Mouse (Mus musculus): Measurements from ENCODE around the gene Zfp36l1.

The Zfp36l1 gene

GRCm38 (mm10) chr12:80108896-80109668 is 3.7 kb downstream of the Zfp36l1 start:
- peak; percentile 79 to 85 for DNase-seq

- DNase-seq, result no peak
These were observed 5.7 kb downstream of the Zfp36l1 start for GRCm38 (mm10) chr12:80106896-80107667.

- DNase-seq, result no peak
These were observed 6.5 kb downstream of the Zfp36l1 start for GRCm38 (mm10) chr12:80106138-80106895.

- peak; percentile 77 to 85 for DNase-seq
These were observed 9.3 kb downstream of the Zfp36l1 start for GRCm38 (mm10) chr12:80103521-80103973.

- peak; percentile 46 to 77 for DNase-seq
These were observed 9.7 kb downstream of the Zfp36l1 start for GRCm38 (mm10) chr12:80103089-80103488.

GRCm38 (mm10) chr12:80098825-80099224 is 14.0 kb downstream of the Zfp36l1 start:
- peak; percentile 53 to 70 for DNase-seq

- no peak for DNase-seq
These were observed 16.1 kb downstream of the Zfp36l1 start for GRCm38 (mm10) chr12:80096734-80097133.

GRCm38 (mm10) chr12:80092787-80093186 is 20.0 kb downstream of the Zfp36l1 start:
- DNase-seq, result no peak

- peak in 1 of 2 experiments; percentile 20 for DNase-seq
These were observed 21.7 kb downstream of the Zfp36l1 start for GRCm38 (mm10) chr12:80091080-80091479.

GRCm38 (mm10) chr12:80090529-80090928 is 22.3 kb downstream of the Zfp36l1 start:
- peak; percentile 46 to 61 for DNase-seq

GRCm38 (mm10) chr12:80088143-80088542 is 24.7 kb downstream of the Zfp36l1 start:
- DNase-seq, result no peak

GRCm38 (mm10) chr12:80084446-80085112 is 28.2 kb downstream of the Zfp36l1 start:
- no peak for DNase-seq

- peak; percentile 91 to 94 for DNase-seq
These were observed 28.9 kb downstream of the Zfp36l1 start for GRCm38 (mm10) chr12:80083937-80084336.

GRCm38 (mm10) chr12:80083133-80083821 is 29.5 kb downstream of the Zfp36l1 start:
- no peak for DNase-seq

- no peak for DNase-seq
These were observed 30.1 kb downstream of the Zfp36l1 start for GRCm38 (mm10) chr12:80082730-80083129.

GRCm38 (mm10) chr12:80081440-80081839 is 31.4 kb downstream of the Zfp36l1 start:
- DNase-seq, result no peak

- no peak for DNase-seq
These were observed 32.9 kb downstream of the Zfp36l1 start for GRCm38 (mm10) chr12:80079937-80080336.

GRCm38 (mm10) chr12:80074331-80074730 is 38.5 kb downstream of the Zfp36l1 start:
- no peak for DNase-seq

GRCm38 (mm10) chr12:80070534-80071287 is 42.1 kb downstream of the Zfp36l1 start:
- no peak for DNase-seq

GRCm38 (mm10) chr12:80069040-80069439 is 43.8 kb downstream of the Zfp36l1 start:
- DNase-seq, result no peak

- DNase-seq, result no peak
These were observed 44.8 kb downstream of the Zfp36l1 start for GRCm38 (mm10) chr12:80068016-80068415.

All from lung, adult 18-20 months (tissue).